Mouse (Mus musculus): ENCODE measurements around the gene Ifitm7. TPM values are rescaled to one million over a fixed set of nuclear protein-coding genes. Genes with fewer than 3 reads are reported as not detected.

Ifitm7 gene
- polyA plus RNA-seq (2017; shearing (Covaris generic)), result not detected

DNA sequence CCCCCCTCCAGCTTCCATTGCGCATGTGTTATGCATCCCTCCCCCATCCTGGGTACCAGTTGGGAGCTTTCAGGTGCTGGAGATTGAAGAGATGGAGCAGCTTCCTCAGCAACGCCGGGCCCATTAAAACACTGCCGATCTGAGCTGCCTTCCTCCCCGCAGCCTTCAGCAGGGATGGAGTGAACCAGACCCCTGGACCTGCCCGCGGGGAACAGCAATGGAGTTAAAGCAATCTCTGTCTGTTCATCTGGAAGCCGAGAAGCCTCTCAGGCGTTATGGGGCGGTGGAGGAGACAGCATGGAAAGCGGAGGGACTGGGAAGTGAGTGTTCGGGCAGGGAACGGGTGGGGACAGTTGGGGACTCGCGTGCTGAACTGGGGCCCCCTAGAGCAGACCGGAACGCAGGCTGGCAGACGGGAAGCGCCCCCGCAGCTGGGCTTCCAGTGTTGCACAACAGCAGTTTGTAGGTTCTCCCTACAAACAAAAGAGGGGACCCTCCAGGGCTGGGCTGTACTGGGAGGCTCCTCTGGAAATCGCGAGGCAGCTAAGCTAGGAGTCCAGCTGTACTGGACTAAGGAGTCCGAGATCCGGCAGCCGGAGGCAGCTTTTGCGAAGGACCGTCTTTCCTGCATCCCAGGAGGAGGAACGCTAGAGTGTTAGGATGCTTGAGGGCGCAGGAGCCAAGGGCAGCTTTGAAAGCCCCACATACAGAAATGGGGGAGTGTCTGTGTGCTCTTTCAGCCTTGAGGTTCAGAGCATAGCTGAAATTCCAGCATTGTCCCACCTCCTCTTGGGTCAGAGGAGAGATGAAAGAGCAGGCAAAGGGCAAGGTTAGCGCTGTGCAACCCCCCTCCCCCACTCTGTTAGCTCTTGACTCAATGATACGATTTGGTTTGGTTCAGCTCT lies at the start of gene Ifitm7, which contains the start of gene 2900011O08Rik:
Gene Ifitm7, minus strand, starts transcription at position 315 of the 905 bp plus-strand sequence.
Gene 2900011O08Rik, plus strand, starts transcription at position 31 of the 905 bp plus-strand sequence.

Other genes starting within 250 kb of the Ifitm7 start
- gene Rrn3, start 206.2 kb downstream of the Ifitm7 start, polyA plus RNA-seq (2017; shearing (Covaris generic)), result 10 to 100 TPM; 30.3 to 35.3 TPM
- gene Ntan1, start 168.0 kb downstream of the Ifitm7 start, polyA plus RNA-seq (2017; shearing (Covaris generic)), result 100 to 1,000 TPM; 189 to 220 TPM
- gene Pdxdc1, start 83.8 kb downstream of the Ifitm7 start, polyA plus RNA-seq (2017; shearing (Covaris generic)), result 10 to 100 TPM; 49.1 to 54.7 TPM
- gene Mpv17l, start 83.7 kb downstream of the Ifitm7 start, polyA plus RNA-seq (2017; shearing (Covaris generic)), result under 1 TPM; 0.64 to 0.87 TPM
- gene 2900011O08Rik, start 284 bp downstream of the Ifitm7 start, polyA plus RNA-seq (2017; shearing (Covaris generic)), result not detected
- 10 to 100 TPM; 88.4 to 95.1 TPM for gene Nde1, start 176.4 kb upstream of the Ifitm7 start, polyA plus RNA-seq (2017; shearing (Covaris generic))
- 1 to 10 TPM; 5.7 to 8.1 TPM for gene Marf1, start 176.5 kb upstream of the Ifitm7 start, polyA plus RNA-seq (2017; shearing (Covaris generic))

Measured in activated CD4-positive, CD25-positive, alpha-beta regulatory T cell (primary cell).